Mouse (Mus musculus) forebrain, embryonic 12.5 days (tissue): ENCODE measurements at regions not wholly inside any gene's neighbourhood (a gene's known extent, or its start where the extent isn't known, plus 50 kb on each side); places are given as distances from the start of the nearest gene placed in this dataset.
A peak's percentile ranks its signal among the peaks of the same experiment; 100 is the strongest.

Source experiments
- ATAC-seq: fragments of 200-750 bp; cut with Nextera tagmentation; 2 replicates; pipeline ENCODE4 v1.8.0; 2017; ENCODE audit warnings: moderate TSS enrichment; ENCODE audit not compliant: low FRiP score
- H3K27ac ChIP-seq: fragments of 300-500 bp; sonication (generic); 2 replicates; pipeline ENCODE4 v1.5.1; 2016; ENCODE audit warnings: mild to moderate bottlenecking
- H3K27me3 ChIP-seq: fragments of 300-500 bp; sonication (generic); 2 replicates; pipeline ENCODE4 v1.6.1; 2016; ENCODE audit warnings: mild to moderate bottlenecking
- H3K36me3 ChIP-seq: fragments of 300-500 bp; sonication (generic); replicated peaks from 2 replicates; pipeline ENCODE4 v1.6.1; 2016; ENCODE audit warnings: mild to moderate bottlenecking
- H3K4me1 ChIP-seq: fragments of 300-500 bp; sonication (generic); 2 replicates; pipeline ENCODE4 v1.6.1; 2016
- H3K4me2 ChIP-seq: fragments of 300-500 bp; sonication (generic); 2 replicates; pipeline ENCODE4 v1.6.1; 2016; ENCODE audit warnings: mild to moderate bottlenecking, moderate library complexity
- H3K4me3 ChIP-seq: fragments of 300-500 bp; sonication (generic); replicated peaks from 2 replicates; pipeline ENCODE4 v1.5.1; 2016; ENCODE audit warnings: mild to moderate bottlenecking
- H3K9ac ChIP-seq: fragments of 300-500 bp; sonication (generic); 2 replicates; pipeline ENCODE4 v1.6.1; 2016; ENCODE audit warnings: mild to moderate bottlenecking
- H3K9me3 ChIP-seq: fragments of 300-500 bp; sonication (generic); 2 replicates; pipeline ENCODE4 v1.6.1; 2016
- WGBS: fragments of 180-500 bp; shearing (Covaris S2); methylation state at CpG from one replicate; pipeline ENCODE4 v1.1.7; 2016; 5-methylcytosine and 5-hydroxymethylcytosine counted together

- Histone ChIP-seq H3K9me3 (no peaks in the 10 kb centered on the region), H3K4me3 (no peak overlapping the region), H3K36me3 (no peaks in the 10 kb centered on the region), H3K27me3 (no peaks in the 10 kb centered on the region), H3K4me2 (no peak overlapping the region), H3K27ac (no peak overlapping the region), H3K9ac (no peak overlapping the region), H3K4me1 (no peaks in the 10 kb centered on the region)
- WGBS: 49% methylated on average over 8 of the region's 8 CpGs
- ATAC-seq: no peak
Measured at GRCm38 (mm10) chr1:153962161-153962720, 62.2 kb upstream of the Teddm2 start.

GRCm38 (mm10) chr1:153963744-153964342 lies 63.8 kb upstream of the Teddm2 start:
- ATAC-seq: no peak
- WGBS: 84% methylated on average over 9 of the region's 9 CpGs

GRCm38 (mm10) chr1:153969401-153969800 lies 69.4 kb upstream of the Teddm2 start:
- H3K27me3 ChIP-seq: no peaks in the 10 kb centered on the region
- no peak overlapping the region for H3K27ac ChIP-seq
- no peak overlapping the region for H3K4me2 ChIP-seq
- no peak overlapping the region for H3K9ac ChIP-seq
- no peaks in the 10 kb centered on the region for H3K9me3 ChIP-seq
- H3K4me3 ChIP-seq: no peak overlapping the region
- H3K36me3 ChIP-seq: no peaks in the 10 kb centered on the region
- WGBS: 85% methylated on average over 4 of the region's 4 CpGs
- ATAC-seq: no peak
- no peaks in the 10 kb centered on the region for H3K4me1 ChIP-seq

More at GRCm38 (mm10) chr1:153963744-153964342, 63.8 kb upstream of the Teddm2 start:
- no peak overlapping the region for H3K9ac ChIP-seq
- H3K27ac ChIP-seq: no peak overlapping the region
- no peaks in the 10 kb centered on the region for H3K4me1 ChIP-seq
- no peak overlapping the region for H3K4me2 ChIP-seq
- H3K9me3 ChIP-seq: no peaks in the 10 kb centered on the region
- no peaks in the 10 kb centered on the region for H3K27me3 ChIP-seq
- no peak overlapping the region for H3K4me3 ChIP-seq
- no peaks in the 10 kb centered on the region for H3K36me3 ChIP-seq

- Histone ChIP-seq H3K4me2 (no peak overlapping the region), H3K27me3 (0 out of 2 replicates have a peak, but pooled peaks cover under 1% of the 10 kb centered on the region), H3K36me3 (no peaks in the 10 kb centered on the region), H3K9me3 (no peaks in the 10 kb centered on the region; the same call in 1 of the 2 replicates), H3K9ac (no peak overlapping the region), H3K27ac (no peak overlapping the region), H3K4me1 (peaks cover 11% of the 10 kb centered on the region), H3K4me3 (no peak overlapping the region)
- 77% methylated on average over 1 of the region's 1 CpGs for WGBS
- ATAC-seq: no peak
Measured at GRCm38 (mm10) chr1:153974300-153974699, 74.3 kb upstream of the Teddm2 start.

- ATAC-seq: 0 out of 2 replicates have a peak, but pooled peaks have one; percentile 36
- Histone ChIP-seq H3K27me3 (peaks cover 21% of the 10 kb centered on the region), H3K4me3 (no peak overlapping the region), H3K9ac (no peak overlapping the region), H3K4me2 (no peak overlapping the region), H3K4me1 (peaks cover 11% of the 10 kb centered on the region), H3K9me3 (no peaks in the 10 kb centered on the region; the same call in 1 of the 2 replicates), H3K27ac (no peak overlapping the region), H3K36me3 (no peaks in the 10 kb centered on the region)
- 12% methylated on average over 5 of the region's 5 CpGs for WGBS
Measured at GRCm38 (mm10) chr1:153977963-153978726, 78.1 kb upstream of the Teddm2 start.

GRCm38 (mm10) chr1:153980886-153981285 lies 80.9 kb upstream of the Teddm2 start:
- H3K9ac ChIP-seq: no peak overlapping the region
- H3K36me3 ChIP-seq: no peaks in the 10 kb centered on the region
- H3K4me2 ChIP-seq: no peak overlapping the region
- no peak overlapping the region for H3K27ac ChIP-seq
- no peak overlapping the region for H3K4me3 ChIP-seq
- ATAC-seq: no peak
- WGBS: 86% methylated on average over 6 of the region's 6 CpGs
- peaks cover 11% of the 10 kb centered on the region for H3K4me1 ChIP-seq
- peaks cover 21% of the 10 kb centered on the region for H3K27me3 ChIP-seq
- H3K9me3 ChIP-seq: no peaks in the 10 kb centered on the region; the same call in 1 of the 2 replicates

- WGBS: 94% methylated on average over 5 of the region's 5 CpGs
- Histone ChIP-seq H3K4me1 (no peaks in the 10 kb centered on the region), H3K4me3 (no peak overlapping the region), H3K27me3 (peaks cover 8% of the 10 kb centered on the region; the same call in 1 of the 2 replicates), H3K27ac (no peak overlapping the region), H3K9me3 (no peaks in the 10 kb centered on the region), H3K4me2 (no peak overlapping the region), H3K36me3 (no peaks in the 10 kb centered on the region), H3K9ac (no peak overlapping the region)
- no peak for ATAC-seq
Measured at GRCm38 (mm10) chr1:153985595-153985994, 85.6 kb upstream of the Teddm2 start.

GRCm38 (mm10) chr1:153986632-153987031 lies 86.6 kb upstream of the Teddm2 start:
- ATAC-seq: no peak
- no peaks in the 10 kb centered on the region for H3K4me1 ChIP-seq
- WGBS: 86% methylated on average over 6 of the region's 6 CpGs
- no peak overlapping the region for H3K9ac ChIP-seq
- no peak overlapping the region for H3K4me2 ChIP-seq
- H3K36me3 ChIP-seq: no peaks in the 10 kb centered on the region
- H3K27ac ChIP-seq: no peak overlapping the region
- H3K27me3 ChIP-seq: 0 out of 2 replicates have a peak, but pooled peaks cover 5% of the 10 kb centered on the region
- H3K9me3 ChIP-seq: no peaks in the 10 kb centered on the region
- H3K4me3 ChIP-seq: no peak overlapping the region

- 62% methylated on average over 2 of the region's 2 CpGs for WGBS
- Histone ChIP-seq H3K27ac (no peak overlapping the region), H3K9ac (no peak overlapping the region), H3K4me1 (no peaks in the 10 kb centered on the region), H3K4me2 (no peak overlapping the region), H3K27me3 (no peaks in the 10 kb centered on the region), H3K4me3 (no peak overlapping the region), H3K9me3 (no peaks in the 10 kb centered on the region), H3K36me3 (no peaks in the 10 kb centered on the region)
- no peak for ATAC-seq
Measured at GRCm38 (mm10) chr1:153988297-153988696, 88.3 kb upstream of the Teddm2 start.

GRCm38 (mm10) chr1:153990651-153991435 lies 90.8 kb upstream of the Teddm2 start:
- no peaks in the 10 kb centered on the region for H3K4me1 ChIP-seq
- no peaks in the 10 kb centered on the region for H3K27me3 ChIP-seq
- H3K9me3 ChIP-seq: 0 out of 2 replicates have a peak, but pooled peaks cover 7% of the 10 kb centered on the region
- no peak overlapping the region for H3K9ac ChIP-seq
- H3K27ac ChIP-seq: no peak overlapping the region
- H3K4me2 ChIP-seq: no peak overlapping the region
- ATAC-seq: no peak
- H3K36me3 ChIP-seq: no peaks in the 10 kb centered on the region
- no peak overlapping the region for H3K4me3 ChIP-seq
- WGBS: 85% methylated on average over 11 of the region's 11 CpGs

GRCm38 (mm10) chr1:153992466-153992865 lies 92.4 kb upstream of the Teddm2 start:
- WGBS: 71% methylated on average over 3 of the region's 3 CpGs

GRCm38 (mm10) chr1:153994871-153995270 lies 94.8 kb upstream of the Teddm2 start:
- Histone ChIP-seq H3K36me3 (no peaks in the 10 kb centered on the region), H3K9me3 (0 out of 2 replicates have a peak, but pooled peaks cover 7% of the 10 kb centered on the region), H3K4me3 (no peak overlapping the region), H3K4me2 (no peak overlapping the region), H3K27ac (no peak overlapping the region), H3K9ac (no peak overlapping the region), H3K4me1 (peaks cover 5% of the 10 kb centered on the region), H3K27me3 (no peaks in the 10 kb centered on the region)
- no peak for ATAC-seq
- WGBS: over 99% methylated on average over 4 of the region's 4 CpGs

More at GRCm38 (mm10) chr1:153992466-153992865, 92.4 kb upstream of the Teddm2 start:
- no peak overlapping the region for H3K27ac ChIP-seq
- peaks cover 5% of the 10 kb centered on the region for H3K4me1 ChIP-seq
- H3K27me3 ChIP-seq: no peaks in the 10 kb centered on the region
- no peak overlapping the region for H3K4me2 ChIP-seq
- H3K9me3 ChIP-seq: 0 out of 2 replicates have a peak, but pooled peaks cover 7% of the 10 kb centered on the region
- H3K4me3 ChIP-seq: no peak overlapping the region
- no peak overlapping the region for H3K9ac ChIP-seq
- ATAC-seq: no peak
- no peaks in the 10 kb centered on the region for H3K36me3 ChIP-seq
